Mouse (Mus musculus) hindbrain, postnatal 0 days (tissue): ENCODE measurements around the gene Lrrc8d. TPM values are rescaled to one million over a fixed set of nuclear protein-coding genes. Genes with fewer than 3 reads are reported as not detected.

Source experiments
- ATAC-seq: fragments of 200-750 bp; cut with Nextera tagmentation; 2 replicates; pipeline ENCODE4 v1.8.0; 2017; ENCODE audit warnings: mild to moderate bottlenecking, moderate TSS enrichment, moderate library complexity
- DNase-seq: peaks from one replicate; pipeline ENCODE4 v3.0.0-alpha.2; 2015; ENCODE audit warnings: low spot score
- H3K27ac ChIP-seq: fragments of 300-500 bp; sonication (generic); 2 replicates; pipeline ENCODE4 v1.5.1; 2014; ENCODE audit warnings: mild to moderate bottlenecking
- H3K27me3 ChIP-seq: fragments of 300-500 bp; sonication (generic); 2 replicates; pipeline ENCODE4 v1.6.1; 2014; ENCODE audit warnings: low read length, mixed read lengths; ENCODE audit not compliant: insufficient read depth
- H3K36me3 ChIP-seq: fragments of 300-500 bp; sonication (generic); 2 replicates; pipeline ENCODE4 v1.6.1; 2014; ENCODE audit warnings: low read length, mixed read lengths; ENCODE audit not compliant: insufficient read depth
- H3K4me1 ChIP-seq: fragments of 300-500 bp; sonication (generic); 2 replicates; pipeline ENCODE4 v1.6.1; 2014; ENCODE audit warnings: antibody characterized with exemption, low read length, mixed read lengths; ENCODE audit not compliant: insufficient read depth
- H3K4me2 ChIP-seq: fragments of 300-500 bp; sonication (generic); 2 replicates; pipeline ENCODE4 v1.6.1; 2014; ENCODE audit warnings: low read depth, mild to moderate bottlenecking, low read length, moderate library complexity, mixed read lengths
- H3K4me3 ChIP-seq: fragments of 300-500 bp; sonication (generic); 2 replicates; pipeline ENCODE4 v1.5.1; 2014; ENCODE audit warnings: low read length
- H3K9ac ChIP-seq: fragments of 300-500 bp; sonication (generic); replicated peaks from 2 replicates; pipeline ENCODE4 v1.6.1; 2014; ENCODE audit warnings: mild to moderate bottlenecking, low read length, moderate library complexity, mixed read lengths
- H3K9me3 ChIP-seq: fragments of 300-500 bp; sonication (generic); 2 replicates; pipeline ENCODE4 v1.6.1; 2016; ENCODE audit warnings: low read length, mixed read lengths
- CTCF ChIP-seq: IDR thresholded peaks from 2 replicates; pipeline ENCODE4 v1.5.1; 2016; ENCODE audit warnings: antibody characterized with exemption, control low read depth, low read depth
- WGBS: fragments of 180-500 bp; shearing (Covaris S2); extraction: QIAGEN DNeasy Blood & Tissue Kit; methylation state at CpG from one replicate; pipeline ENCODE4 v1.1.7; 2014; 5-methylcytosine and 5-hydroxymethylcytosine counted together
- polyA plus RNA-seq: library from polyadenylated mRNA; unstranded; fragments of >200 nt; fragmentation: Nextera tagmentation; extraction: Ambion mirVana; gene quantifications from 2 replicates; pipeline ENCODE4 v1.2.1, GENCODE M21; 2015
- total RNA-seq: library from RNA; depleted of rRNA; stranded (reverse); fragments of >200 nt; gene quantifications from 2 replicates; pipeline ENCODE4 v1.2.3, GENCODE M21; 2014

Lrrc8d gene
- total and polyA plus RNA-seq, 2 experiments from 2014 or later, result 11.7 to 27.7 TPM

GRCm38 (mm10) chr5:105813036-105813435 lies 113.3 kb downstream of the Lrrc8d start:
- peaks cover 29% of the 10 kb centered on the region for H3K36me3 ChIP-seq
- no peaks in the 10 kb centered on the region for H3K27me3 ChIP-seq
- no peak overlapping the region for H3K9ac ChIP-seq
- peaks cover 10% of the 10 kb centered on the region for H3K9me3 ChIP-seq
- H3K4me2 ChIP-seq, result no peak overlapping the region
- ATAC-seq (no peak), DNase-seq (no peak)
- no peak overlapping the region for H3K4me3 ChIP-seq
- 97% methylated on average over 14 of the region's 14 CpGs for WGBS
- H3K27ac ChIP-seq, result no peak overlapping the region
- no peak for TF ChIP-seq CTCF
- peaks cover 4% of the 10 kb centered on the region; the same call in 1 of the 2 replicates for H3K4me1 ChIP-seq

- Histone ChIP-seq H3K4me1 (peaks cover 4% of the 10 kb centered on the region; the same call in 1 of the 2 replicates), H3K4me3 (no peak overlapping the region), H3K9ac (no peak overlapping the region), H3K27me3 (no peaks in the 10 kb centered on the region), H3K36me3 (peaks cover 29% of the 10 kb centered on the region), H3K9me3 (peaks cover 10% of the 10 kb centered on the region), H3K27ac (no peak overlapping the region), H3K4me2 (no peak overlapping the region)
- DNase-seq (peak; percentile 24), ATAC-seq (no peak)
- no peak for TF ChIP-seq CTCF
- WGBS, result 84% methylated on average over 10 of the region's 10 CpGs
These were observed 114.2 kb downstream of the Lrrc8d start for GRCm38 (mm10) chr5:105813974-105814373.

DNA sequence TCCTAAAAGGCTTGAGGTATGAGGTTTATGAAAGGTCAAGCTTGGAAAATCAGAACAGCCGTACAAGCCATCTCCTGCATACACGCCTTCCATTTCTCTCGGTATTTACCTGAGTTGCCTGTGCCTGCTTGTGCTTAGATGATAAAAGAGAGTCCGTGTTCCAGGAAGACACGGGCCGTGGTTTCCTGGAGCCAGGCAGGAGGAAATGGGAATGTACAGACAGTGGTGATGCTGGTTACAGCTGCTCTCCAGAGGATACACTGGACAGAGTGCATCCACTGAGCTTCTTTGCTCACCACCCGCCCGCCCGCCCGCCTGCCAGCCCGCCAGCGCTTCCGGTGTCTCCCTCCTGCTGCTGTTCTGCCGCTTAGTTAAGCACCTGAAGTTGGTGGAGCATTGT lies 116.3 kb downstream of the Lrrc8d start:
- Histone ChIP-seq H3K4me1 (peaks cover 4% of the 10 kb centered on the region; the same call in 1 of the 2 replicates), H3K27ac (no peak overlapping the region), H3K9ac (no peak overlapping the region), H3K4me3 (no peak overlapping the region), H3K27me3 (no peaks in the 10 kb centered on the region), H3K9me3 (peaks cover 10% of the 10 kb centered on the region), H3K36me3 (peaks cover 29% of the 10 kb centered on the region), H3K4me2 (no peak overlapping the region)
- ATAC-seq (no peak), DNase-seq (no peak)
- TF ChIP-seq CTCF, result no peak
- WGBS, result 85% methylated on average over 14 of the region's 14 CpGs

GRCm38 (mm10) chr5:105817248-105817976 lies 117.6 kb downstream of the Lrrc8d start:
- Histone ChIP-seq H3K4me3 (no peak overlapping the region), H3K36me3 (peaks cover 20% of the 10 kb centered on the region), H3K9ac (no peak overlapping the region), H3K27ac (no peak overlapping the region; the same call in 1 of the 2 replicates), H3K9me3 (peaks cover 7% of the 10 kb centered on the region), H3K4me2 (no peak overlapping the region), H3K27me3 (no peaks in the 10 kb centered on the region), H3K4me1 (peaks cover 4% of the 10 kb centered on the region; the same call in 1 of the 2 replicates)
- ATAC-seq (no peak), DNase-seq (peak; percentile 65)
- TF ChIP-seq CTCF, result no peak
- WGBS, result 57% methylated on average over 9 of the region's 9 CpGs

GRCm38 (mm10) chr5:105818411-105818810 lies 118.6 kb downstream of the Lrrc8d start:
- no peak for TF ChIP-seq CTCF
- Histone ChIP-seq H3K36me3 (peaks cover 10% of the 10 kb centered on the region), H3K4me3 (no peak overlapping the region), H3K4me2 (no peak overlapping the region), H3K9ac (no peak overlapping the region), H3K9me3 (no peaks in the 10 kb centered on the region), H3K4me1 (peaks cover 11% of the 10 kb centered on the region), H3K27me3 (no peaks in the 10 kb centered on the region), H3K27ac (no peak overlapping the region)
- ATAC-seq (no peak), DNase-seq (no peak)
- 36% methylated on average over 5 of the region's 5 CpGs for WGBS

DNA sequence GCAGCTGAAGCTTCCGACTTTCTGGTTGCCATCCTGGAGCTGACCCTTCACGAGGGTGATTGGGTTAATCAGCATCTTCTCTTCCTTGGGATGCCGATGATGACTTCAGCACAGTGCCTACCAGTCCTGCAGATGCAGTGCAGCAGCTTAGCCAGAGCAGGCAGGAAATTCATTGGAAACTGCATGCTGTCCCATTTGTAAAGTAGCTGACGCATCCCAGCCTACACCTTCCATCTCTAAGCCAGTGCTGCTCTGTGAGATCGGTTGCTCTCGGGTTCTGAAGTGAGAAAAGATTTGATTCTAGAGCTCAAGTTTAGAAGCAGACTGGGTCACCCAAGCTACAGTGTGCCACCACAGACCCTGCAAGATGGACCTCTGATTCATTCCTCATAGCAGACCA lies 121.6 kb downstream of the Lrrc8d start:
- Histone ChIP-seq H3K27me3 (no peaks in the 10 kb centered on the region), H3K4me1 (peaks cover 11% of the 10 kb centered on the region), H3K27ac (no peak overlapping the region), H3K36me3 (no peaks in the 10 kb centered on the region), H3K9me3 (no peaks in the 10 kb centered on the region), H3K4me3 (no peak overlapping the region), H3K9ac (no peak overlapping the region), H3K4me2 (no peak overlapping the region)
- ATAC-seq (no peak), DNase-seq (no peak)
- WGBS, result 80% methylated on average over 6 of the region's 6 CpGs
- no peak for TF ChIP-seq CTCF
